Mouse (Mus musculus): ENCODE data around the gene Muc1. TPM values are rescaled to one million over a fixed set of nuclear protein-coding genes. Genes with fewer than 3 reads are reported as not detected.

Gene Muc1
- polyA plus RNA-seq, 1 experiment = 1.5 TPM

DNA sequence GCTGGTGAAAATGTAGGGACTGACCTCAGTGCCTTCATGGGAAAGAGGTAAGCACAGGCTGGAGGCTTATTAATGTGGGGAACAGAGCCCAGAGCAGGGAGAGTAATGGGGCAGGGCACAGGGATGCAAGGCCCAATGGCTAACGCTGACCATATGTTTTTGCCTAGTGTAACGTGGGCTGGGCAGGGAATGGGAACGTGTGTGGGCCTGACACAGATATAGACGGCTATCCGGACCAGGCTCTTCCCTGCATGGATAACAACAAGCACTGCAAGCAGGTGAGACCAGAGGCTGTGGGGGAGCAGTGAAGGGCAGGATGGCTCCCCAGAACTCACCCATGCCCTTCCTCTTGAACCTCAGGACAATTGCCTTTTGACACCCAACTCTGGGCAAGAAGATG is 7.7 kb upstream of the Muc1 start:
- no peak for TF ChIP-seq EP300 (IDR thresholded peaks at IDR 0.05; ENCODE audit: insufficient read depth, low read depth, low read length)
- no peak for TF ChIP-seq CTCF (IDR thresholded peaks at IDR 0.05; ENCODE audit: low read depth, low read length)
- TF ChIP-seq POLR2A (IDR thresholded peaks at IDR 0.05; ENCODE audit: insufficient read depth, low read length) = no peak
- H3K36me3 ChIP-seq (ENCODE audit: control insufficient read depth, insufficient read depth, low read length, poor library complexity, severe bottlenecking) = no peaks in the 10 kb centered on the region
- H3K4me1 ChIP-seq (ENCODE audit: control insufficient read depth, insufficient read depth, low read length) = peaks cover 10% of the 10 kb centered on the region
- H3K27ac ChIP-seq (ENCODE audit: insufficient read depth, low read length) = no peak overlapping the region
- H3K9ac ChIP-seq (ENCODE audit: low read depth, poor library complexity, severe bottlenecking) = no peak overlapping the region
- no peaks in the 10 kb centered on the region for H3K9me3 ChIP-seq (replicated peaks; ENCODE audit: control insufficient read depth, insufficient read depth, low read length, poor library complexity, severe bottlenecking)
- H3K27me3 ChIP-seq (ENCODE audit: control insufficient read depth, insufficient read depth, low read length, poor library complexity, severe bottlenecking) = no peaks in the 10 kb centered on the region
- no peak overlapping the region for H3K4me3 ChIP-seq (ENCODE audit: low read depth, low read length)

DNA sequence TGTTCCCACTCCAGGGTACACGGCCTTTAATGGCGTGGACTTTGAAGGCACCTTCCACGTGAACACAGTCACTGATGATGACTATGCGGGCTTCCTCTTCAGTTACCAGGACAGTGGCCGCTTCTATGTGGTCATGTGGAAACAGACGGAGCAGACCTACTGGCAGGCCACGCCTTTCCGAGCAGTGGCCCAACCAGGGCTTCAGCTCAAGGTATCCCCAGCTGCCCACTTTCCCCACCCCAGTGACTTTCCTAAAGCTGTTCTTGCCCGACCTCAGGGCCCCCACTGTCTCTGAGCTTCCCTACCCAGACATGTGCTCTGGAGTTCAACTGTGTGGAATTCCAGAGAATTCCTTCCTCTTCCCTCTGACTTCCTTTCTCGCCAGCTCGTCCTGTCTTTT is 4.1 kb upstream of the Muc1 start:
- Histone ChIP-seq H3K4me3 (ENCODE audit: low read depth, low read length) (no peak overlapping the region), H3K27me3 (ENCODE audit: control insufficient read depth, insufficient read depth, low read length, poor library complexity, severe bottlenecking) (no peaks in the 10 kb centered on the region), H3K27ac (ENCODE audit: insufficient read depth, low read length) (no peak overlapping the region), H3K4me1 (ENCODE audit: control insufficient read depth, insufficient read depth, low read length) (peaks cover 10% of the 10 kb centered on the region), H3K36me3 (ENCODE audit: control insufficient read depth, insufficient read depth, low read length, poor library complexity, severe bottlenecking) (no peaks in the 10 kb centered on the region), H3K9ac (ENCODE audit: low read depth, poor library complexity, severe bottlenecking) (no peak overlapping the region), H3K9me3 (replicated peaks; ENCODE audit: control insufficient read depth, insufficient read depth, low read length, poor library complexity, severe bottlenecking) (no peaks in the 10 kb centered on the region)
- TF ChIP-seq CTCF (IDR thresholded peaks at IDR 0.05; ENCODE audit: low read depth, low read length) = no peak

DNA sequence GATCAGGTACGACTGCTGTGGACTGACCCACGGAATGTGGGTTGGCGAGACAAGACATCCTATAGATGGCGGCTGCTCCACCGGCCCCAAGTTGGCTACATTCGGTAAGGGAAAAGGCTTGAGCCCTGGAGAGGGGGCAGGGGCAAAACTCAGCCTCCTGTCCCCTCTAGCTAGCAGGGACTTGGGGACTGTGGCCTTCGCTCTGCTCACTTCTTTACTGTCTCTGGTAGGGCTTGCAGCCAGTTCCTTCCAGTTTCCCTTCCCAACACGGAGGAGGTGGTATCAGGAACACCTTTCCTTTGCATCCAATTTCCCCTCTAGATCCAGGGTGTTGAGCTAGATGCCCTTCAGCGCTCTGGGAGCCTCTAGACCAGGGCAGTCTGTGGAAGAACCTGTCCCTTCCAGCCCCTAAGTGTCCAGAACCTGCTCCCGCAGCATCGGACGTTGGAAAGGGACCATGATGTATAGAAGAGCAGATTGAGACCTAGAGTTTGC is 3.5 kb upstream of the Muc1 start:
- peak overlapping the region; percentile 9; the same call in 1 of the 2 replicates for H3K4me3 ChIP-seq (ENCODE audit: low read depth, low read length)
- no peaks in the 10 kb centered on the region for H3K9me3 ChIP-seq (replicated peaks; ENCODE audit: control insufficient read depth, insufficient read depth, low read length, poor library complexity, severe bottlenecking)
- H3K27me3 ChIP-seq (ENCODE audit: control insufficient read depth, insufficient read depth, low read length, poor library complexity, severe bottlenecking) = no peaks in the 10 kb centered on the region
- no peaks in the 10 kb centered on the region for H3K36me3 ChIP-seq (ENCODE audit: control insufficient read depth, insufficient read depth, low read length, poor library complexity, severe bottlenecking)
- H3K27ac ChIP-seq (ENCODE audit: insufficient read depth, low read length) = peak overlapping the region; percentile 64
- TF ChIP-seq POLR2A (IDR thresholded peaks at IDR 0.05; ENCODE audit: insufficient read depth, low read length) (no peak), CTCF (IDR thresholded peaks at IDR 0.05; ENCODE audit: low read depth, low read length) (no peak), EP300 (IDR thresholded peaks at IDR 0.05; ENCODE audit: insufficient read depth, low read depth, low read length) (no peak)
- peaks cover 10% of the 10 kb centered on the region for H3K4me1 ChIP-seq (ENCODE audit: control insufficient read depth, insufficient read depth, low read length)
- H3K9ac ChIP-seq (ENCODE audit: low read depth, poor library complexity, severe bottlenecking) = no peak overlapping the region

DNA sequence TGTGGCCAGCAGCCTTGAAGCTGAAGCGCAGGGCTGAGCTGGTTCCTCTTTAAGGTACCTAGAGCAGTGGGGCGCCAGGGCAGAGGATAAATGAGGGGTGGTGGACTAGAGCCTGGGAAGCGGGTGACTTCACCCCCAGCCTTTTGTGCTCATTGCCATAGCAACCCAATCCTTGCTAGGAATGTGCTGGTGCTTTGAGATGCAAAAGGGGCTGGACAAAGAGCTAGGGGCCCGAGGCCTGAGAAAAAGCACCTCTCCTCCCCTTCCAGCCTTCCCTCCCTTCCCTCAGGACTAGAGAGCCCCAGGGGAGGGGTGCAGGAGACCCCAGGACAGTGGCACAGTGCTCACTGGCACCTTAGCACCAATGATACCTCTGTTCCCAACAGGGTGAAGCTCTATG is 2.9 kb upstream of the Muc1 start:
- Histone ChIP-seq H3K9me3 (replicated peaks; ENCODE audit: control insufficient read depth, insufficient read depth, low read length, poor library complexity, severe bottlenecking) (no peaks in the 10 kb centered on the region), H3K9ac (ENCODE audit: low read depth, poor library complexity, severe bottlenecking) (peak overlapping the region; percentile 51), H3K4me3 (ENCODE audit: low read depth, low read length) (peak overlapping the region; percentile 58), H3K4me1 (ENCODE audit: control insufficient read depth, insufficient read depth, low read length) (peaks cover 10% of the 10 kb centered on the region), H3K27me3 (ENCODE audit: control insufficient read depth, insufficient read depth, low read length, poor library complexity, severe bottlenecking) (no peaks in the 10 kb centered on the region), H3K36me3 (ENCODE audit: control insufficient read depth, insufficient read depth, low read length, poor library complexity, severe bottlenecking) (no peaks in the 10 kb centered on the region), H3K27ac (ENCODE audit: insufficient read depth, low read length) (peak overlapping the region; percentile 68)
- TF ChIP-seq EP300 (IDR thresholded peaks at IDR 0.05; ENCODE audit: insufficient read depth, low read depth, low read length) (peak; percentile 84), CTCF (IDR thresholded peaks at IDR 0.05; ENCODE audit: low read depth, low read length) (no peak), POLR2A (IDR thresholded peaks at IDR 0.05; ENCODE audit: insufficient read depth, low read length) (no peak)

DNA sequence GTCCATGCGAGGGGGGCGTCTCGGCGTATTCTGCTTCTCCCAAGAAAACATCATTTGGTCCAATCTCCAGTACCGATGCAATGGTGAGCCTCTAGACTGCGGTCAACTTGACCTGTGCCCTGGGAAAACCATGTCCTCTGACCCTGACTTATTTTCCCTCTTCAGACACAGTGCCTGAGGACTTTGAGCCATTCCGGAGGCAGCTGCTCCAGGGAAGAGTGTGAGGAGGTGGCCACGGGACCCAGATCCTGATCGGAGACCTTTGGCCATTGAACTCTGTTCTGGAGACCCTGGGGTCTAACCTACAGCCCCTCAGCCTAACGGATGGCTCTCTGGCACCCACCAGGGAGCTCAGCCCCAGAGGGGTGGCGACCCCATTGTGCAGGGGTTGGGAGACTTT is 2.5 kb upstream of the Muc1 start:
- Histone ChIP-seq H3K27me3 (ENCODE audit: control insufficient read depth, insufficient read depth, low read length, poor library complexity, severe bottlenecking) (no peaks in the 10 kb centered on the region), H3K9ac (ENCODE audit: low read depth, poor library complexity, severe bottlenecking) (peak overlapping the region; percentile 51), H3K9me3 (replicated peaks; ENCODE audit: control insufficient read depth, insufficient read depth, low read length, poor library complexity, severe bottlenecking) (no peaks in the 10 kb centered on the region), H3K4me3 (ENCODE audit: low read depth, low read length) (peak overlapping the region; percentile 58), H3K36me3 (ENCODE audit: control insufficient read depth, insufficient read depth, low read length, poor library complexity, severe bottlenecking) (no peaks in the 10 kb centered on the region), H3K27ac (ENCODE audit: insufficient read depth, low read length) (peak overlapping the region; percentile 68), H3K4me1 (ENCODE audit: control insufficient read depth, insufficient read depth, low read length) (peaks cover 10% of the 10 kb centered on the region)
- no peak for TF ChIP-seq POLR2A (IDR thresholded peaks at IDR 0.05; ENCODE audit: insufficient read depth, low read length)
- TF ChIP-seq CTCF (IDR thresholded peaks at IDR 0.05; ENCODE audit: low read depth, low read length) = no peak
- no peak for TF ChIP-seq EP300 (IDR thresholded peaks at IDR 0.05; ENCODE audit: insufficient read depth, low read depth, low read length)

DNA sequence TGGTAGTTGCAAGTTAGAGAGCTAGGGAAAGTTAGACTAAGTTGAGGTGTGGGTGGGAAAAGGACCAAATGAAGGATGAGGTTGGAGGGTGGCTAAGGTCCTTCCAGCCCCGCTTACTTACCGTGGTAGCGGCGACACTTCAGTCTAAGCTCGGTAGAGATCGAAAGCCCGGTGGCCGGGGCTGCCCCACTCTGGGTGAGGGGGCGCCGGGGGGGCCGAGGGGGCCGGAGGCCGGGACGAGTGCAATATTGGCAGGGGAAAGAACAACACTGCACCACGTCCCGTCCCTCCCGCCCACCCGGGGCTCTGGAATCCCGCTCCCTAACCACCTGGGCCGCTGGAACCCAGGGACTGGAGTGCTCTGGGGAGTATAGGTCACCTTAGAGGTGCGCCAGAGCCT is 2.0 kb upstream of the Muc1 start, which contains the start of gene Mtx1:
Gene Mtx1, minus strand, starts transcription at position 189 of the 400 bp plus-strand sequence.
- TF ChIP-seq CTCF (IDR thresholded peaks at IDR 0.05; ENCODE audit: low read depth, low read length) (no peak), EP300 (IDR thresholded peaks at IDR 0.05; ENCODE audit: insufficient read depth, low read depth, low read length) (no peak), POLR2A (IDR thresholded peaks at IDR 0.05; ENCODE audit: insufficient read depth, low read length) (no peak)
- Histone ChIP-seq H3K9ac (ENCODE audit: low read depth, poor library complexity, severe bottlenecking) (peak within 1 kb of the TSS; percentile 51), H3K36me3 (ENCODE audit: control insufficient read depth, insufficient read depth, low read length, poor library complexity, severe bottlenecking) (no peaks in the 10 kb centered on the region), H3K27me3 (ENCODE audit: control insufficient read depth, insufficient read depth, low read length, poor library complexity, severe bottlenecking) (no peaks in the 10 kb centered on the region), H3K4me3 (ENCODE audit: low read depth, low read length) (peak within 1 kb of the TSS; percentile 65), H3K9me3 (replicated peaks; ENCODE audit: control insufficient read depth, insufficient read depth, low read length, poor library complexity, severe bottlenecking) (no peaks in the 10 kb centered on the region), H3K27ac (ENCODE audit: insufficient read depth, low read length) (peak within 1 kb of the TSS; percentile 68), H3K4me1 (ENCODE audit: control insufficient read depth, insufficient read depth, low read length) (peaks cover 10% of the 10 kb centered on the region)

Measured in ES-Bruce4 (cell line).